Mouse (Mus musculus): ENCODE data around the gene Brd3. TPM values are rescaled to one million over a fixed set of nuclear protein-coding genes. Genes with fewer than 3 reads are reported as not detected.

Brd3 gene
- polyA plus RNA-seq, 1 experiment from 2014 or later = 188 TPM

DNA sequence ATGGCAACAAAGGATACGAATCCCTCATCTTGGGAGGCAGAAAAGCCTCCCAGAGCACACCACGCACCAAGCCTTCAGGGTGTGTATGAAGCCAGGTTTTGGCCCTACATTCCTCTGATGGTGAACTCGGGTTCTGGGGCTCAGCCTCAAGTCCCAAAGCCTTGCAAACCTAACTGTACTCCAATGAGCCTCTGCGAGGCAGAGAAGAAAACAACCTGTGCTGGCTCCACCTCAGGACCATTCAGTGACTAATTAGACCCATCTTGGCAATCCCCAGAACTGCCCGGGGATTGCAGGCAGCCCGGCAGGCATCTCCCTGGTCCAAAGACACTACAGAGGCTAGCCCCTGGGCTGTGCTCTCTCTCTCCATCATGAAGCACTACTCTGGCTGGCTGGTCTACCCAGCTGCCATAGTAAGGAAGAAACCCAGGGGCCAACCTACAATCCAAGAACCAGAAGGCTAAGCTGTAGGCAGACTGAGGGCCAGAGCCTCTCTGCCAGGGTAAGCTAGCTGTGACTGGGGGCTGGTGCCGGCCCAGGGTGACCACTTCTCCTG lies 95.1 kb downstream of the Brd3 start:
- no peak overlapping the region for H3K4me2 ChIP-seq (ENCODE audit: low read depth, low read length, severe bottlenecking)

DNA sequence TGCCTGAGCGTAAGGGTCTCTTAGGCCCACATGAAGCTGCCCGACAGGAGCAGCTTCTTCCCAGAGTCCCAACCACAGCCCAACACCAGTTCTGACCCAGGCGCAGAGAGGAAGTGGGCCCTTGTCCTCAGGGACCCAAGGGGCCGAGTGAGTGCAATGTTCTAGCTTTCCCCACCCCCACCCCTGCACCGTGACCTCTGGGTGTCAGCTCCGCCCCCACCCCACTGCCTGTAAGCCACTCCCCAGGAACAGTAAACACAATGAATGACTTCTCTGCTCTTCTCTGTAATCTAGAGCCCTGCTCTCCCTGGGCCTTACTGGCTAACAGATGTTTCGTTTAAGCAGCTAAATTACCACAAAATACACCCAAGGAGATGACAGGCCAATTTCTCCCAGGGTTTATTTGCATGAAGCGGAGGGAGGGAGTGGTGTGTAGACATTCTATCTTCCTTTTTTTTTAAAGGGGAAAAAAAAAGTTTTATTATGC lies 95.7 kb downstream of the Brd3 start:
- H3K36me3 ChIP-seq (ENCODE audit: control insufficient read depth, insufficient read depth, low read length) = no peaks in the 10 kb centered on the region
- no peak overlapping the region for H3K9ac ChIP-seq (ENCODE audit: low read length)
- no peaks in the 10 kb centered on the region for H3K9me3 ChIP-seq (ENCODE audit: control insufficient read depth, low read length)
- H3K27ac ChIP-seq (ENCODE audit: low read depth, low read length) = peak overlapping the region; percentile 60; the same call in 1 of the 2 replicates
- no peaks in the 10 kb centered on the region for H3K27me3 ChIP-seq (ENCODE audit: control insufficient read depth, insufficient read depth, low read length)
- H3K4me1 ChIP-seq (replicated peaks; ENCODE audit: control insufficient read depth, insufficient read depth, low read length) = peaks cover 44% of the 10 kb centered on the region
- H3K4me3 ChIP-seq (ENCODE audit: low read depth, low read length) = no peak overlapping the region
- 20% methylated on average over 8 of the region's 8 CpGs for WGBS
- ATAC-seq (replicated peaks; ENCODE audit: low FRiP score) (no peak), DNase-seq (ENCODE audit: low spot score) (no peak)
- H3K4me2 ChIP-seq (ENCODE audit: low read depth, low read length, severe bottlenecking) = no peak overlapping the region

More for the DNA sequence above, 95.1 kb downstream of the Brd3 start:
- ATAC-seq (replicated peaks; ENCODE audit: low FRiP score) (no peak), DNase-seq (ENCODE audit: low spot score) (no peak)
- Histone ChIP-seq H3K36me3 (ENCODE audit: control insufficient read depth, insufficient read depth, low read length) (no peaks in the 10 kb centered on the region), H3K4me3 (ENCODE audit: low read depth, low read length) (no peak overlapping the region), H3K9me3 (ENCODE audit: control insufficient read depth, low read length) (no peaks in the 10 kb centered on the region), H3K4me1 (replicated peaks; ENCODE audit: control insufficient read depth, insufficient read depth, low read length) (peaks cover 44% of the 10 kb centered on the region), H3K9ac (ENCODE audit: low read length) (no peak overlapping the region), H3K27ac (ENCODE audit: low read depth, low read length) (peak overlapping the region; percentile 60; the same call in 1 of the 2 replicates), H3K27me3 (ENCODE audit: control insufficient read depth, insufficient read depth, low read length) (no peaks in the 10 kb centered on the region)
- 12% methylated on average over 7 of the region's 7 CpGs for WGBS

DNA sequence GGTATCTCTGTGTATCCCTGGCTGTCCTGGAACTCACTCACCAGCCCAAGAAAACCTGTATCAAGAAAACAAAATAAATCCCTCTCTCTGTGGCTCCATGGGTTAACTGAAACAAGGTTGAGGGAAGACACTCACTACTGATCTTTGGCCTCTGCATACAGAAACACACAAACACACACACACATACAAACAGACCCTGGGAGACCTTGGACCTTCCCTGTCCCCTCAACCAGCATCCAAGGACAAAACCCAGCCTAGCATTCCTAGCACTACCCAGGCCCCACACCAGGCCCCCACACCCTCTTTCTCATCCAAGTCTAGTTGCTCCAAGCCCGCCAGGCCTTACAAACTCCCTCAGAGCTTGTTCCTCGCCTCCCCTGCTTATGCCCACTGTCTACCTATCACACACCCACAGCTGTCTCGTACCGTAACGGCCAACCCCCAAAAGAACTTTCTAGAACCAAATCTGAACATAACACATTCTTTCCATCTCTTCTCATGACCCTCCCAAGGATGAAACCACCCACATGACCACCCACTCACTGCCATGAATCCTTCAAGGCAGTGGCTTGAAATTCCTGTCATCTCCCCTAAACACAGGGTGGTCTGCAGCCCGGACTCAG lies 96.8 kb downstream of the Brd3 start:
- Histone ChIP-seq H3K9me3 (ENCODE audit: control insufficient read depth, low read length) (no peaks in the 10 kb centered on the region), H3K4me2 (ENCODE audit: low read depth, low read length, severe bottlenecking) (no peak overlapping the region), H3K27me3 (ENCODE audit: control insufficient read depth, insufficient read depth, low read length) (no peaks in the 10 kb centered on the region), H3K9ac (ENCODE audit: low read length) (no peak overlapping the region), H3K27ac (ENCODE audit: low read depth, low read length) (no peak overlapping the region), H3K4me3 (ENCODE audit: low read depth, low read length) (no peak overlapping the region), H3K36me3 (ENCODE audit: control insufficient read depth, insufficient read depth, low read length) (no peaks in the 10 kb centered on the region), H3K4me1 (replicated peaks; ENCODE audit: control insufficient read depth, insufficient read depth, low read length) (peaks cover 40% of the 10 kb centered on the region)
- no peak for DNase-seq (ENCODE audit: low spot score)
- WGBS = 90% methylated on average over 6 of the region's 6 CpGs
- no peak for ATAC-seq (replicated peaks; ENCODE audit: low FRiP score)

DNA sequence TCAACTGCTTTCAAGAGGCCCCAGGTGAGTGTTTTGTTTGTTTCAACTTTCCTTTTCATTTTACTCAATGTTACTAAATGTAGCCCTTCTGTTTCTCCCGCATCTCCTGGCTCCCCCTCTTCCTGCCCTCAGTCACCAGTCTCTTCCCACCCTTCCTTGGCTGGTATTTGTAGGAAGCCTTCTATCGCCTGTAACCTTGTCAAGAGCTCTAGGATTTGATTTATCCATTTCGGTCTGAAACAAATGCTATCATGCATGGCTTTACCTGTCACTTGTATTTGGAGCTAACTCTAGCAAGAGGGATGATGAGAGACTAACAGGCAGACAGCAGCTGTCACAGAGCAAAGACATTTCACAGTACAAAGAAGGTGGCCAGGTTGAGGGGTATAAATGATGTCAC lies 99.3 kb downstream of the Brd3 start:
- no peak for DNase-seq (ENCODE audit: low spot score)
- H3K27ac ChIP-seq (ENCODE audit: low read depth, low read length) = no peak overlapping the region
- ATAC-seq (replicated peaks; ENCODE audit: low FRiP score) = no peak
- H3K27me3 ChIP-seq (ENCODE audit: control insufficient read depth, insufficient read depth, low read length) = no peaks in the 10 kb centered on the region
- no peak overlapping the region for H3K9ac ChIP-seq (ENCODE audit: low read length)
- H3K36me3 ChIP-seq (ENCODE audit: control insufficient read depth, insufficient read depth, low read length) = no peaks in the 10 kb centered on the region
- peaks cover 19% of the 10 kb centered on the region for H3K4me1 ChIP-seq (replicated peaks; ENCODE audit: control insufficient read depth, insufficient read depth, low read length)
- H3K4me3 ChIP-seq (ENCODE audit: low read depth, low read length) = no peak overlapping the region
- WGBS = 73% methylated on average over 3 of the region's 3 CpGs
- H3K9me3 ChIP-seq (ENCODE audit: control insufficient read depth, low read length) = no peaks in the 10 kb centered on the region
- no peak overlapping the region for H3K4me2 ChIP-seq (ENCODE audit: low read depth, low read length, severe bottlenecking)

DNA sequence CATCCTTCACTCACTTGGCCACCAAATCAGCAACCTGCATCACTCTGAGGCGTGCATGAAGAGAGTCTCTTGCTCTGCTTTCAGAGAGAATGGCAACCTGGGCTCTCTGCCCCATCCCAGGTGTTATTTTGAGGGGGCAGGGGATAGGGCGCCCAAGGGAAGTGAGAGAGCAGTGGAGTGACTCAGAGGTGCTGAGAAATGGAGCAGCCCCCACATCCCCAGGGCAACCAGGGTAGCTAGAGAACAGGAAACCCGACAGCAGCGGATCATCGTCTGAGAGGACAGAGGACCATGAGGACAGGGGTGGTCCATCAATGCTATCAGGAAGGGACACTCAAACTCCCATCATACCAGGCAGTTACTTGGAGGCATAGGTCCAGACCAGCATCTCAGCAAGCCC lies 100.5 kb downstream of the Brd3 start:
- ATAC-seq (replicated peaks; ENCODE audit: low FRiP score) (no peak), DNase-seq (ENCODE audit: low spot score) (no peak)
- no peak overlapping the region for H3K9ac ChIP-seq (ENCODE audit: low read length)
- H3K27ac ChIP-seq (ENCODE audit: low read depth, low read length) = no peak overlapping the region
- no peak overlapping the region for H3K4me3 ChIP-seq (ENCODE audit: low read depth, low read length)
- no peaks in the 10 kb centered on the region for H3K9me3 ChIP-seq (ENCODE audit: control insufficient read depth, low read length)
- no peaks in the 10 kb centered on the region for H3K36me3 ChIP-seq (ENCODE audit: control insufficient read depth, insufficient read depth, low read length)
- no peaks in the 10 kb centered on the region for H3K27me3 ChIP-seq (ENCODE audit: control insufficient read depth, insufficient read depth, low read length)
- 92% methylated on average over 5 of the region's 5 CpGs for WGBS
- no peak overlapping the region for H3K4me2 ChIP-seq (ENCODE audit: low read depth, low read length, severe bottlenecking)
- H3K4me1 ChIP-seq (replicated peaks; ENCODE audit: control insufficient read depth, insufficient read depth, low read length) = peaks cover 12% of the 10 kb centered on the region; the same call in 1 of the 2 replicates

DNA sequence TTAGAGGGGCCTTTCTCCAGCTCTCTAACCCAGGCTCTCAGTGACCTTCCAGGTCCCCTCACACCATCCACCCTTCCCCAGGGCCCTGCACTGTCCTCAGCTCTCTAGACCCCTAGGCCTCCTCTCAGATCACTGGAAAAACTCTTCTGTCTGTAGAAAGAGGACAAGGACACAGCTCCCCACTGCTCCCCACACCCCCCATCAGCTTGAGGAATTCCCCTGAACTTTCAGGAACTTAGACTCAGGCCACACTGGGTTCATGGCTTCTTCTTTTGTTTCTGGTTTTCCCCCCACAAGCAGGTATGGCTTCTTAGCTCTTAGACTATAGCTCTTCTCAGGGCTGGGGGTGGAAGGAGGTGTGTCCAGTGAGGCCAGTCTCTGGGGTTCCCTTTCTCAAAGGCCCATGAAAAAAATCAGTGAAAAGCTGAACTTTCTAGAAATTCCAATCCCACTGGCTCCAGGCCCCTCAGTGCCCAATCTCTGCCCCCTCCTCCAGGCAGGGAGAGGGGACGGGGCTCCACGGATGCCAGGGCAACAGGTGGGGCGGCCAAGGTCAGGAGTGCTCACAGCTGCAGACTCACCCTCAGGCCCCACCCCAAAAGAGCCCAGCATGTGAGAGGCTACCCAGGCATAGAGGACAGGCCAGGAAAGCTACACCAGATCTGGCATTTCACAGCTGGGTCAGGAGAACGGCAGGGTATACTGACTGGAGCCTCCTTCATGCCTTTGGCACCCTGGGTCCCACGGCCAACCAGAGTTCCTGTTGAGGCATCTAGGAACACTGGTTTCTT lies 102.2 kb downstream of the Brd3 start:
- Histone ChIP-seq H3K4me3 (ENCODE audit: low read depth, low read length) (no peak overlapping the region), H3K36me3 (ENCODE audit: control insufficient read depth, insufficient read depth, low read length) (no peaks in the 10 kb centered on the region), H3K4me1 (replicated peaks; ENCODE audit: control insufficient read depth, insufficient read depth, low read length) (0 out of 2 replicates have a peak, but pooled peaks cover 3% of the 10 kb centered on the region), H3K27me3 (ENCODE audit: control insufficient read depth, insufficient read depth, low read length) (no peaks in the 10 kb centered on the region), H3K9me3 (ENCODE audit: control insufficient read depth, low read length) (no peaks in the 10 kb centered on the region), H3K27ac (ENCODE audit: low read depth, low read length) (no peak overlapping the region), H3K9ac (ENCODE audit: low read length) (no peak overlapping the region), H3K4me2 (ENCODE audit: low read depth, low read length, severe bottlenecking) (no peak overlapping the region)
- WGBS = 60% methylated on average over 5 of the region's 5 CpGs
- ATAC-seq (replicated peaks; ENCODE audit: low FRiP score) (no peak), DNase-seq (ENCODE audit: low spot score) (no peak)

DNA sequence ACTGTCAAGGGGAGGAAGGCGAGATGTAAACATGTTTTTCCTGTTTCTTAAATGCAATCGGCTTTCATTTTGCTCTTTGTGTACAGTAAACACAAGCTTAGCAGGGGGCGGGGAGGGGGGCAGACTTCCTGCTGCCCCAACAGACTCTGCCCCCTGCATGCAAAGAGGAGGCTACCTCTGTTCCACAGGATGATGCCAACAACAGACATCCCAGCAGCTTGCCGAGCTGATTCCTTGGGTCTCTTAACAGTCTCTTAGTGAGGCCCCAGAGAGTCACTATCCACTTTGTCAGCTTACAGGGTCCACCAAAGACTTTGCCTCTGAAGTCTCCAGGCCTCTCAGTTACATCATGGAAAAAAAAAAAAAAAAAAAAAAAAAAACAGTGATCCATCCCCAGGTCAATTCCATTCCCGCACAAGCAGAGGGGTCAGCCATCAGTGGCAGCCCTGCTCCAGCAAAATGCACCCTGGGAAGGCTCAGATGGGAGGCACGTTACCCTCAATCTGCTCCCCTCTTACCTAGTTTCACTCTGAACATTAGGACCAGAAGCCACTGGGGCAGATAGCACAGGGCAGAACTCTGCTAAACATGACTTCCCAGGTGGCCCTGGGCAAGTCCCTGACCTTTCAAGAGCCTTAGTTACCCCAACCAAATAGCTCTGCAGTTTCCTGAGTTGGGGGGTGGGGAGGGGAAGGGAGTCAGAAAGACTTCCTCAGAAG lies 102.9 kb downstream of the Brd3 start:
- Histone ChIP-seq H3K36me3 (ENCODE audit: control insufficient read depth, insufficient read depth, low read length) (no peaks in the 10 kb centered on the region), H3K27me3 (ENCODE audit: control insufficient read depth, insufficient read depth, low read length) (no peaks in the 10 kb centered on the region), H3K4me1 (replicated peaks; ENCODE audit: control insufficient read depth, insufficient read depth, low read length) (0 out of 2 replicates have a peak, but pooled peaks cover 3% of the 10 kb centered on the region), H3K27ac (ENCODE audit: low read depth, low read length) (no peak overlapping the region), H3K9me3 (ENCODE audit: control insufficient read depth, low read length) (no peaks in the 10 kb centered on the region), H3K9ac (ENCODE audit: low read length) (no peak overlapping the region), H3K4me3 (ENCODE audit: low read depth, low read length) (no peak overlapping the region), H3K4me2 (ENCODE audit: low read depth, low read length, severe bottlenecking) (no peak overlapping the region)
- no peak for ATAC-seq (replicated peaks; ENCODE audit: low FRiP score)
- 65% methylated on average over 6 of the region's 6 CpGs for WGBS
- DNase-seq (ENCODE audit: low spot score) = no peak

DNA sequence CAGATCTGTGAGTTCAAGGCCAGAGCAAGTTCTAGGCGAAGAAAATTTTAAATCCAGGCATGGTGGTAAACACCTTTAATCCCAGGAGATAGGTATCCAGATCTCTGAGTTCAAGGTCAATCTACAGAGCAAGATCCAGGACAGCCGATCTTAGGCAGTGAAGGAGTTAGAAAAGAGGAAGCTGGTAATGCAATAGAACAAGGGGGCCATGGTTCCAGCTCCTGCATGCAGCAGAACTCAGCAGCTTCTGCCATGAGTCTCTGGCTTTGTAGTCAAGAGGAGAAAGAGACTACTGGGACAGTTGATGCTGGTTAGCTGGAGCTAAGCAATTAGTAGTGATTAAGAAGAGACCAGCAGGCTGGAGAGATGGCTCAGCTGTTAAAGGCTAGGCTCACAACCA lies 105.9 kb downstream of the Brd3 start:
- H3K9ac ChIP-seq (ENCODE audit: low read length) = no peak overlapping the region
- DNase-seq (ENCODE audit: low spot score) (no peak), ATAC-seq (replicated peaks; ENCODE audit: low FRiP score) (no peak)
- WGBS = 88% methylated on average over 2 of the region's 2 CpGs
- no peak overlapping the region for H3K27ac ChIP-seq (ENCODE audit: low read depth, low read length)
- no peak overlapping the region for H3K4me3 ChIP-seq (ENCODE audit: low read depth, low read length)
- H3K4me2 ChIP-seq (ENCODE audit: low read depth, low read length, severe bottlenecking) = no peak overlapping the region
- no peaks in the 10 kb centered on the region for H3K27me3 ChIP-seq (ENCODE audit: control insufficient read depth, insufficient read depth, low read length)
- H3K4me1 ChIP-seq (replicated peaks; ENCODE audit: control insufficient read depth, insufficient read depth, low read length) = 0 out of 2 replicates have a peak, but pooled peaks cover 3% of the 10 kb centered on the region
- no peaks in the 10 kb centered on the region for H3K36me3 ChIP-seq (ENCODE audit: control insufficient read depth, insufficient read depth, low read length)
- no peaks in the 10 kb centered on the region for H3K9me3 ChIP-seq (ENCODE audit: control insufficient read depth, low read length)
